Mouse (Mus musculus): ENCODE results near the gene Smim10l1. TPM values are rescaled to one million over a fixed set of nuclear protein-coding genes. Genes with fewer than 3 reads are reported as not detected.

Smim10l1 gene
- 10 to 100 TPM; 17.2 to 22.6 TPM for total RNA-seq (2023)

DNA sequence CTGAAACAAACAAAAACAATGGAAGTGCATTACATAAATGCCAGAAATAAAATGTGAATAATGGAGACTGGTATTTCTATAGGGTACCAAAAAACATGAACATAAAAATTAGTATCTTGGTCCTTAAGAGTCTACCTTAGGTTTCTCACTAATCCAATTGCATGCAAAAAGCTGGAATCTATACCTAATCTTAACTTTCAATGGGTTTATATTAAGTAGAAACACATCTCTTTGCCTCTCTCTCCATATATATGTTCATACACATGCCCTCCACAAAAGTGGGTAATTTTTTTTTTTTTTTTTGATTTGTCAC is at the start of gene Smim10l1:
Smim10l1 (plus strand) TSS at position 301 of the 313 bp plus-strand sequence.

DNA sequence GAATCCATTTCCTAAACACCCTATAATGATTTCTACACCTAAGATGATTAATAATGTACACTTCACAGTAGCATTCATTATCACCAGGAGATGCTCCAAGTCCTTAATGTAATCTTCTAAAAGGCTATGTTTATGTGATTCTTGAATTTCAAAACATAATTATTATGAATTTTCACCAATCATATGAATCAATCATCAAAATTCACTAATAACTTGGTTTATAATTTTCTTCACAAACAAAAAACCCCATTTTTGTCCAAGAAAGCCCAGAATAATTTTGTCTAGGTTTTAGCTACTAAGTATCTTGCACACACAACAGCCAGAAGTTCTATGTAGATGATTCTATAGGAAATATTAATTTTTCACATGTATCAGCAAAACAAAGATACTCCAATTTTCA is 49.0 kb upstream of the Smim10l1 start, which contains the start of gene Tas2r140:
Tas2r140 (minus strand) TSS at position 101 of the 400 bp plus-strand sequence.

Other genes with a start within 250 kb of the Smim10l1 start
- not detected for gene Tas2r116, start 249.5 kb upstream of the Smim10l1 start, total RNA-seq (2023)
- not detected for gene Tas2r110, start 236.9 kb upstream of the Smim10l1 start, total RNA-seq (2023)
- gene Tas2r113, start 211.9 kb upstream of the Smim10l1 start, total RNA-seq (2023), result not detected
- not detected for gene Tas2r125, start 195.3 kb upstream of the Smim10l1 start, total RNA-seq (2023)
- gene Tas2r129, start 153.8 kb upstream of the Smim10l1 start, total RNA-seq (2023), result not detected
- gene Tas2r131, start 147.0 kb upstream of the Smim10l1 start, total RNA-seq (2023), result not detected
- not detected for gene Tas2r109, start 123.9 kb upstream of the Smim10l1 start, total RNA-seq (2023)
- gene Tas2r103, start 67.8 kb upstream of the Smim10l1 start, total RNA-seq (2023), result not detected
- gene Tas2r140, start 49.1 kb upstream of the Smim10l1 start, total RNA-seq (2023), result not detected
- gene 5530400C23Rik, start 187.3 kb downstream of the Smim10l1 start, total RNA-seq (2023), result not detected